Mouse (Mus musculus) spleen, postnatal 0 days (tissue): Measurements from ENCODE around the gene Mrps10. TPM values are rescaled to one million over a fixed set of nuclear protein-coding genes. Genes with fewer than 3 reads are reported as not detected.

Source experiments
- polyA plus RNA-seq: library from polyadenylated mRNA; unstranded; fragments of >200 nt; fragmentation: Nextera tagmentation; extraction: Ambion mirVana; gene quantifications from 2 replicates; pipeline ENCODE4 v1.2.1, GENCODE M21; 2015

The Mrps10 gene
- 52.1 and 52.7 TPM in 2 replicates for polyA plus RNA-seq

DNA sequence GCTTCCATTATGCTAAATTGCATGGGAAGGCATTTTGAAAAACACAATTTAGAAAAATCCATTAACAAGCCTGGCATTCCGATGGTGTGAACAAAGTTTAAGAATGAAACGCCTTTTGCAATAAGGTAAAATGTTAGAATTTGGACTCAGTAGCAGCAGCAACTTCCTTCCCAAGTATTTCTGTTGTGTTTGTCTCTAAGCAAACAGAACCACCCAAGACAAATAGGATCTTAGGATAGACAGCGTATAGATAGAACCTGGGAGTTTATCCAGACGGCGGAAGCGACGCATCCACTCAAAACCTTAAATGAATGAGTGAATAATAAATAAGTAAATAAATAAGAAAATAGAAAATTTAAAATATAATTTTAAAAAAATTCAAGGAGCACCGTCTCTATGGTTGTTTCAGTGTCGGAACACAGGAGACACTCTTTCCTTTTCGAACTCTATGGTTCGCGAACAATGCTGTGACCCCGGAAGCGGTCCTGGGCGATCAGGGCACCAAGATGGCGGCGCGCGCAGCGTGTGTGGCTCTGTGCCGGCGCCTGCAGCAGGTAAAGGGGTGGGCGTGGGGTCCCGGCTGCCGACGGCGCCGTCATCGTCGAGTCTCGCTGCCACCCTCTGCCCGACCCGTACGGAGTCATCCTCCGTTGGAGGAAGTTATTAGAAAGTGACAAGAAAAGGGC is at the start of gene Mrps10:
Gene Mrps10 (plus strand): TSS at position 487 of the 686 bp plus-strand sequence.

DNA sequence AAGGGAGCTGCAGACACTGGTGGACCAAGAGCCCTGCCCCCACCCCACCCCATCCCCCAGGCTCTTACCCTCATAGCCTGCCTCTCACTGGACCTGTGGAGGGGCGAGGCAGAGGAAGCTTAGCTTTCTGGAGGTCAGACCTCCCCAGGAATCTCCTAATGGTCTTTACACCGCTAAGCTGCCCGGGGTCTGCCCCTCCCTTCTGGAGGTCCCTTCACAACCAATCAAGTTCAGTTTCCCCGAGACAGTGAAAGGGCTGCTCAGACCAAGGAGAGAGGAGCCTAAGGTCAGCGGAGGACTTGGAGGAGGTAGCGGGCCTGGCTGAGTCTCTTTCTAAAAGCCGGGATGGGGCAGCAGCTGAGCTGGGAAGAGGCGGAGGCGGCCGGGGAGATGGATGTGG is 16.5 kb downstream of the Mrps10 start, which contains the start of gene Guca1b:
Gene Guca1b (plus strand): TSS at position 249 of the 400 bp plus-strand sequence.

GRCm38 (mm10) chr17:47400451-47400850 is 31.8 kb downstream of the Mrps10 start, which contains the start of gene Guca1a:
Gene Guca1a, minus strand, starts transcription at chr17:47400584.

Other genes with a start within 250 kb of the Mrps10 start
- 0.23 and 0.30 TPM in 2 replicates for gene Guca1b, start 16.5 kb downstream of the Mrps10 start, polyA plus RNA-seq
- 2.3 and 3.3 TPM in 2 replicates for gene Guca1a, start 31.7 kb downstream of the Mrps10 start, polyA plus RNA-seq
- 0.37 and 0.50 TPM in 2 replicates for gene AI661453, start 67.7 kb downstream of the Mrps10 start, polyA plus RNA-seq
- 0.24 and 0.26 TPM in 2 replicates for gene 1700001C19Rik, start 68.5 kb downstream of the Mrps10 start, polyA plus RNA-seq
- gene Taf8, start 133.4 kb downstream of the Mrps10 start, polyA plus RNA-seq: 17.2 TPM in 2 replicates
- 434 and 462 TPM in 2 replicates for gene Ccnd3, start 136.2 kb downstream of the Mrps10 start, polyA plus RNA-seq
- gene Bysl, start 242.6 kb downstream of the Mrps10 start, polyA plus RNA-seq: 14.0 and 15.8 TPM in 2 replicates
- gene Med20, start 242.7 kb downstream of the Mrps10 start, polyA plus RNA-seq: 26.4 and 29.3 TPM in 2 replicates
- 1.8 and 2.0 TPM in 2 replicates for gene Gm20517, start 242.7 kb downstream of the Mrps10 start, polyA plus RNA-seq